Mouse (Mus musculus) spleen, adult 12 weeks (tissue): ENCODE data around the gene Adap1.

Experiments used
- DNase-seq: peaks from one replicate; pipeline ENCODE4 v3.0.0; 2022; ENCODE audit warnings: low spot score

The Adap1 gene

GRCm38 (mm10) chr5:139286142-139286941, 39.1 kb downstream of the Adap1 start:
- no peak for DNase-seq

GRCm38 (mm10) chr5:139285383-139286067, 39.9 kb downstream of the Adap1 start:
- no peak for DNase-seq

- no peak for DNase-seq
Observed at GRCm38 (mm10) chr5:139283460-139284180, 41.8 kb downstream of the Adap1 start.

GRCm38 (mm10) chr5:139282191-139282590, 43.2 kb downstream of the Adap1 start:
- peak; percentile 65 for DNase-seq

- no peak for DNase-seq
Observed at GRCm38 (mm10) chr5:139281373-139282112, 43.9 kb downstream of the Adap1 start.

- no peak for DNase-seq
Observed at GRCm38 (mm10) chr5:139277287-139277686, 48.1 kb downstream of the Adap1 start.

GRCm38 (mm10) chr5:139271994-139272554, 53.3 kb downstream of the Adap1 start:
- no peak for DNase-seq

GRCm38 (mm10) chr5:139270806-139271521, 54.5 kb downstream of the Adap1 start:
- no peak for DNase-seq

GRCm38 (mm10) chr5:139267661-139268060, 57.8 kb downstream of the Adap1 start:
- DNase-seq: no peak

GRCm38 (mm10) chr5:139261403-139261802, 64.0 kb downstream of the Adap1 start:
- DNase-seq: no peak

- no peak for DNase-seq
Observed at GRCm38 (mm10) chr5:139259853-139260252, 65.6 kb downstream of the Adap1 start.

GRCm38 (mm10) chr5:139258371-139259035, 66.9 kb downstream of the Adap1 start:
- DNase-seq: no peak

- DNase-seq: no peak
Observed at GRCm38 (mm10) chr5:139257818-139258217, 67.6 kb downstream of the Adap1 start.

GRCm38 (mm10) chr5:139257265-139257664, 68.2 kb downstream of the Adap1 start:
- DNase-seq: no peak

GRCm38 (mm10) chr5:139256211-139256765, 69.1 kb downstream of the Adap1 start:
- DNase-seq: no peak

GRCm38 (mm10) chr5:139255777-139256176, 69.6 kb downstream of the Adap1 start:
- DNase-seq: no peak

- DNase-seq: no peak
Observed at GRCm38 (mm10) chr5:139254938-139255337, 70.5 kb downstream of the Adap1 start.

- DNase-seq: peak; percentile 31
Observed at GRCm38 (mm10) chr5:139253301-139253741, 72.1 kb downstream of the Adap1 start.

GRCm38 (mm10) chr5:139252910-139253245, 72.5 kb downstream of the Adap1 start:
- DNase-seq: no peak
